Mouse (Mus musculus) intestine, embryonic 15.5 days (tissue): ENCODE data around the gene Elovl5. TPM values are rescaled to one million over a fixed set of nuclear protein-coding genes. Genes with fewer than 3 reads are reported as not detected.

Experiments used
- ATAC-seq: fragments of 200-750 bp; cut with Nextera tagmentation; 2 replicates; pipeline ENCODE4 v1.8.0; 2017; ENCODE audit warnings: moderate TSS enrichment, moderate library complexity
- H3K27ac ChIP-seq: fragments of 300-500 bp; sonication (generic); 2 replicates; pipeline ENCODE4 v1.5.1; 2015; ENCODE audit warnings: mild to moderate bottlenecking, inconsistent platforms
- H3K27me3 ChIP-seq: fragments of 300-500 bp; sonication (generic); replicated peaks from 2 replicates; pipeline ENCODE4 v1.6.1; 2015; ENCODE audit warnings: inconsistent platforms
- H3K36me3 ChIP-seq: fragments of 300-500 bp; sonication (generic); 2 replicates; pipeline ENCODE4 v1.6.1; 2015; ENCODE audit warnings: inconsistent platforms
- H3K4me1 ChIP-seq: fragments of 300-500 bp; sonication (generic); replicated peaks from 2 replicates; pipeline ENCODE4 v1.6.1; 2015; ENCODE audit warnings: inconsistent platforms
- H3K4me2 ChIP-seq: fragments of 300-500 bp; sonication (generic); replicated peaks from 2 replicates; pipeline ENCODE4 v1.6.1; 2015; ENCODE audit warnings: mild to moderate bottlenecking, inconsistent platforms
- H3K4me3 ChIP-seq: fragments of 300-500 bp; sonication (generic); replicated peaks from 2 replicates; pipeline ENCODE4 v1.5.1; 2015; ENCODE audit warnings: inconsistent platforms
- H3K9ac ChIP-seq: fragments of 300-500 bp; sonication (generic); 2 replicates; pipeline ENCODE4 v1.6.1; 2015; ENCODE audit warnings: inconsistent platforms
- H3K9me3 ChIP-seq: fragments of 300-500 bp; sonication (generic); 2 replicates; pipeline ENCODE4 v1.6.1; 2016; ENCODE audit warnings: inconsistent platforms
- WGBS: fragments of 180-500 bp; shearing (Covaris S2); methylation state at CpG from one replicate; pipeline ENCODE4 v1.1.7; 2015; 5-methylcytosine and 5-hydroxymethylcytosine counted together
- polyA plus RNA-seq: library from polyadenylated mRNA; unstranded; fragments of >200 nt; fragmentation: Nextera tagmentation; extraction: Ambion mirVana; gene quantifications from 2 replicates; pipeline ENCODE4 v1.2.1, GENCODE M21; 2015

Elovl5 gene
- polyA plus RNA-seq, 1 experiment from 2014 or later, result 76.9 TPM

DNA sequence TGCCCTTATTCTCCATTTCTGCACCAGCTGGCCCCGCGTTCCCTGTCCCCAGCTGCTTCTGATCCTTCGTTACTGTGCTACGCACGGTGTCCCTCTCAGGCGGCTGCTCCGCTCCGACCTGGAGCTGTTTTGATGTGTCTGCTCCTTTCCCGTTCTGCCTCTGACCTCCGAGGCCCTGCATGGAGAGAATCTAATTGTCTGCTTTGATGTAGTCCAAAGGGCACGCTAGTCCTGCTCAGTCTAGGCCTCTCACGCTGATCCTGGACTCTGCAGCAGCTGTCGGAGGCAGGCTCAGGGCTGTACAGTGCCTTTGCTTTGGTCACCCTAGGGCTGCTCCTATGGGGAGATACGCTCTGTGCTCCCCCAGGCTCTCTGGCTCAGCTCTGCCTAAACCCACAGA lies 46.9 kb downstream of the Elovl5 start:
- ATAC-seq, result peak; percentile 91
- 50% methylated on average over 14 of the region's 14 CpGs for WGBS
- Histone ChIP-seq H3K4me3 (no peak overlapping the region), H3K9ac (0 out of 2 replicates have a peak overlapping the region, but pooled peaks have one; percentile 10), H3K27me3 (no peaks in the 10 kb centered on the region), H3K4me2 (no peak overlapping the region), H3K27ac (0 out of 2 replicates have a peak overlapping the region, but pooled peaks have one; percentile 6), H3K36me3 (no peaks in the 10 kb centered on the region), H3K9me3 (no peaks in the 10 kb centered on the region), H3K4me1 (peaks cover 9% of the 10 kb centered on the region; the same call in 1 of the 2 replicates)

- no peaks in the 10 kb centered on the region for H3K27me3 ChIP-seq
- no peak overlapping the region for H3K27ac ChIP-seq
- H3K9ac ChIP-seq, result no peak overlapping the region
- no peak overlapping the region for H3K4me2 ChIP-seq
- H3K4me3 ChIP-seq, result no peak overlapping the region
- H3K4me1 ChIP-seq, result peaks cover 9% of the 10 kb centered on the region; the same call in 1 of the 2 replicates
- H3K36me3 ChIP-seq, result no peaks in the 10 kb centered on the region
- no peak for ATAC-seq
- H3K9me3 ChIP-seq, result no peaks in the 10 kb centered on the region
- WGBS, result 85% methylated on average over 5 of the region's 5 CpGs
Measured at GRCm38 (mm10) chr9:77965287-77965686, 48.1 kb downstream of the Elovl5 start.

- no peaks in the 10 kb centered on the region for H3K36me3 ChIP-seq
- H3K4me3 ChIP-seq, result no peak overlapping the region
- peaks cover 9% of the 10 kb centered on the region; the same call in 1 of the 2 replicates for H3K4me1 ChIP-seq
- H3K27me3 ChIP-seq, result no peaks in the 10 kb centered on the region
- 85% methylated on average over 6 of the region's 6 CpGs for WGBS
- no peaks in the 10 kb centered on the region for H3K9me3 ChIP-seq
- H3K27ac ChIP-seq, result no peak overlapping the region
- no peak for ATAC-seq
- no peak overlapping the region for H3K9ac ChIP-seq
- no peak overlapping the region for H3K4me2 ChIP-seq
Measured at GRCm38 (mm10) chr9:77965768-77966552, 48.8 kb downstream of the Elovl5 start.

- no peaks in the 10 kb centered on the region for H3K36me3 ChIP-seq
- ATAC-seq, result no peak
- H3K27ac ChIP-seq, result no peak overlapping the region
- no peak overlapping the region for H3K4me3 ChIP-seq
- 88% methylated on average over 7 of the region's 7 CpGs for WGBS
- no peak overlapping the region for H3K9ac ChIP-seq
- peaks cover 9% of the 10 kb centered on the region; the same call in 1 of the 2 replicates for H3K4me1 ChIP-seq
- no peaks in the 10 kb centered on the region for H3K27me3 ChIP-seq
- H3K4me2 ChIP-seq, result no peak overlapping the region
- no peaks in the 10 kb centered on the region for H3K9me3 ChIP-seq
Measured at GRCm38 (mm10) chr9:77966861-77967260, 49.7 kb downstream of the Elovl5 start.

- WGBS, result 92% methylated on average over 12 of the region's 12 CpGs
- H3K27ac ChIP-seq, result no peak overlapping the region
- no peak overlapping the region for H3K4me3 ChIP-seq
- H3K27me3 ChIP-seq, result no peaks in the 10 kb centered on the region
- no peak overlapping the region for H3K4me2 ChIP-seq
- no peaks in the 10 kb centered on the region for H3K36me3 ChIP-seq
- H3K4me1 ChIP-seq, result peaks cover 9% of the 10 kb centered on the region; the same call in 1 of the 2 replicates
- H3K9me3 ChIP-seq, result no peaks in the 10 kb centered on the region
- H3K9ac ChIP-seq, result no peak overlapping the region
- ATAC-seq, result no peak
Measured at GRCm38 (mm10) chr9:77967584-77968163, 50.5 kb downstream of the Elovl5 start.

- Histone ChIP-seq H3K36me3 (no peaks in the 10 kb centered on the region), H3K9me3 (no peaks in the 10 kb centered on the region), H3K4me2 (no peak overlapping the region), H3K4me1 (peaks cover under 1% of the 10 kb centered on the region; the same call in 1 of the 2 replicates), H3K27ac (no peak overlapping the region), H3K9ac (no peak overlapping the region), H3K4me3 (no peak overlapping the region), H3K27me3 (no peaks in the 10 kb centered on the region)
- WGBS, result 71% methylated on average over 6 of the region's 6 CpGs
- no peak for ATAC-seq
Measured at GRCm38 (mm10) chr9:77969192-77969953, 52.2 kb downstream of the Elovl5 start.

DNA sequence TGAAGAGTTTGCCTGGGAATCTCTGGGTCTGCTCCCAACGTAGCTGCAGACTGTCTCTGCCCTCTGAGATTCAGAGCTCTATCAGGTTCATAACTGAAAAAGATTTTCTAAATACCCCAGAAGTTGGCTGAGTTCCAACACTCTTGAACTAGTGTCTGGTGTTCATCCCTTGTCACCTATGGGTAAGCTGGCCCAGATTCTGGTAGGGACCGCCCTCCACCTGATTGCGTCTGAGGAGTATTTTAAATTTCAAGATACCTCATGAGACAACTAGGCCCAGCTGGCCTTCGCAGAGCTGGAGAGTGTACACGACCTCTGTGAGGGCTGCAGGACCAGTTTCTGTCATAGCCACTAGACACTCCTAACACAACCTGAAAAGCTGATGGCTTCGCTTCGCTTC lies 61.8 kb downstream of the Elovl5 start:
- WGBS, result 73% methylated on average over 7 of the region's 7 CpGs

DNA sequence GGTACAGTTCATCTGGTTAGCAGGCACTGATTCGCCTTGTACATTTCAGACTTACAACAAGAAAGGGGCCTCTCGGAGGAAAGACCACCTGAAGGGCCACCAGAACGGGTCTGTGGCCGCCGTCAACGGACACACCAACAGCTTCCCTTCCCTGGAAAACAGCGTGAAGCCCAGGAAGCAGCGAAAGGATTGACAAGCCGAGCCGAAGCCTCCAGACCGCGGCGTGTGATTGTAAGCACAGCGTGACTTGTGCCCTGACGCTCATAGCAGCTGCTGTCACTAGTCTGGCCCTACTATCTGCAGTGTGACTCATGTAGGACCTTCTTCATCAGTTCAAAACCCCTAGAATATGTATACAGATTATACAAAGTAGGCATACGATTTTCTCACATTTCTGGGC lies 65.5 kb downstream of the Elovl5 start:
- no peak overlapping the region for H3K4me2 ChIP-seq
- no peak for ATAC-seq
- no peak overlapping the region for H3K27ac ChIP-seq
- 97% methylated on average over 16 of the region's 16 CpGs for WGBS
- no peaks in the 10 kb centered on the region for H3K4me1 ChIP-seq
- H3K9me3 ChIP-seq, result no peaks in the 10 kb centered on the region
- H3K27me3 ChIP-seq, result no peaks in the 10 kb centered on the region
- H3K36me3 ChIP-seq, result peaks cover 8% of the 10 kb centered on the region; the same call in 1 of the 2 replicates
- no peak overlapping the region for H3K4me3 ChIP-seq
- no peak overlapping the region for H3K9ac ChIP-seq

More for the DNA sequence above, 61.8 kb downstream of the Elovl5 start:
- Histone ChIP-seq H3K27me3 (no peaks in the 10 kb centered on the region), H3K36me3 (peaks cover 5% of the 10 kb centered on the region; the same call in 1 of the 2 replicates), H3K4me1 (no peaks in the 10 kb centered on the region), H3K4me3 (no peak overlapping the region), H3K27ac (no peak overlapping the region), H3K4me2 (no peak overlapping the region), H3K9me3 (no peaks in the 10 kb centered on the region), H3K9ac (no peak overlapping the region)
- no peak for ATAC-seq

DNA sequence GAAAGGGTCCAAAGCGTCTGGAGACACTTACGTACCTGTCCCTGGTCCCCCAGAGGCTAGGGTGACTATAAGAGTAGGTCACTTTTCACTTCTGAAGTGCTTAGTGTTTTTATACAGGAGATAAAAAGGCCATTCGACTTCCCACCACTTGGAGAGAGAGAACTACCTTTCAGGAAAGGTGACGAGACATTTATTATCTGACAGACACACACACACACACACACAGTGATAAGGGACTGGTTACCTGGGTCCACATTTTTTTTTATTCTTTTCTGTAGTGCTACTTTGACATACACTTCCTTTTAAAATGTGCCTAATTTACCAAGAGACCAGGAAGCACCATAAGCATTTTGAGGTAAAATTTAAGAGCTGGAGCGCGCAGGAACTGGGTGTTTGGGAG lies 66.4 kb downstream of the Elovl5 start:
- Histone ChIP-seq H3K27ac (no peak overlapping the region), H3K36me3 (peaks cover 8% of the 10 kb centered on the region; the same call in 1 of the 2 replicates), H3K4me3 (no peak overlapping the region), H3K9ac (no peak overlapping the region), H3K9me3 (no peaks in the 10 kb centered on the region), H3K4me1 (no peaks in the 10 kb centered on the region), H3K4me2 (no peak overlapping the region), H3K27me3 (no peaks in the 10 kb centered on the region)
- WGBS, result 82% methylated on average over 6 of the region's 6 CpGs
- no peak for ATAC-seq

GRCm38 (mm10) chr9:77986153-77986795 lies 69.1 kb downstream of the Elovl5 start:
- Histone ChIP-seq H3K27me3 (no peaks in the 10 kb centered on the region), H3K9me3 (no peaks in the 10 kb centered on the region), H3K4me2 (no peak overlapping the region), H3K4me1 (no peaks in the 10 kb centered on the region), H3K36me3 (peaks cover 8% of the 10 kb centered on the region; the same call in 1 of the 2 replicates), H3K4me3 (no peak overlapping the region), H3K27ac (no peak overlapping the region), H3K9ac (no peak overlapping the region)
- ATAC-seq, result no peak
- WGBS, result 74% methylated on average over 8 of the region's 8 CpGs

DNA sequence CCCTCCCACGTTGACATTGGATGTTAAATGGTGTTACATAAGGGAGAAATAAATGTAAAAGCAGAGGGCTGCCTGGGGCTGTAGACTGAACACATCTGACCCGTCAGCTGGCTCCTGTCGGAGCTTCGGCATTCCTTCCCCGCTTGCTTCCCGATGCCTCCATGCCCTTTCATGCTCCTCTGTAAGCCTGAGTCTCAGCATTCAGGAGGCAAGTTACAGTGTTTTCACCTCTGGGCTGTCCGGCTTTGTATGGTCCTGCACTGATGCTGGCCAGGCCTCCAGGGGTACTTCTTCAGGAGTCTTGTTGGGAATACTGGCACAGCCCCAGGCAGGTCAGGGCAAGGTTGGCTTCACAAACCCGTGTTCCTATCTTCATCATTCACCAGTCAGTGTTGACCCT lies 72.5 kb downstream of the Elovl5 start:
- Histone ChIP-seq H3K9ac (no peak overlapping the region), H3K4me3 (no peak overlapping the region), H3K36me3 (peaks cover 3% of the 10 kb centered on the region; the same call in 1 of the 2 replicates), H3K9me3 (no peaks in the 10 kb centered on the region), H3K27me3 (no peaks in the 10 kb centered on the region), H3K4me2 (no peak overlapping the region), H3K4me1 (no peaks in the 10 kb centered on the region), H3K27ac (no peak overlapping the region)
- WGBS, result 39% methylated on average over 8 of the region's 8 CpGs
- ATAC-seq, result no peak

DNA sequence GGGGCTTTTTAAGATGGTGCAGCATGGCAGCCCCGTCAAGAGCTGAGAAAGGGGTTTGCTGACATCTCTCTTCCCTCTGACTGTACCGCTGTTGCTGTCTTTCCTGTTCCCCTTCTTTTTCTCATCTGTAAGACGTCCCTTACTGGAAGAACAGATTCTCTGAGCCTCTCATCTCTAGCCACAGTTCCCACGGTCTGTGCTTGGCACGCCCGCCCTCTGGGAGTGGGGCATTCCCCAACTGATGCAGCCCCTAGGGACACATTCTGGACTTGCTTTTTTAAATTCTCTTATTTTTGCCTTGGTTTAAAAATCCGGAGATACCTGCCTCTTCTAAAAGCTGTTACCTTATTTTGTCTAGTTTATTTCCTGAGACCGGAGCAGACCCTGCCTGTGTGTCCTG lies 73.1 kb downstream of the Elovl5 start:
- ATAC-seq, result no peak
- 78% methylated on average over 8 of the region's 8 CpGs for WGBS
- H3K9me3 ChIP-seq, result no peaks in the 10 kb centered on the region

More for the DNA sequence above, 73.1 kb downstream of the Elovl5 start:
- H3K4me3 ChIP-seq, result no peak overlapping the region
- H3K4me1 ChIP-seq, result no peaks in the 10 kb centered on the region
- no peak overlapping the region for H3K4me2 ChIP-seq
- no peak overlapping the region for H3K9ac ChIP-seq
- H3K27me3 ChIP-seq, result no peaks in the 10 kb centered on the region
- no peaks in the 10 kb centered on the region for H3K36me3 ChIP-seq
- H3K27ac ChIP-seq, result no peak overlapping the region
